Mouse (Mus musculus) urinary bladder, postnatal 25 days (tissue): Measurements from ENCODE around the gene Hbp1.

Experiments
- DNase-seq: peaks from one replicate; pipeline ENCODE4 v3.0.0; 2022; ENCODE audit warnings: low spot score

Gene Hbp1

GRCm38 (mm10) chr12:31905696-31906551 is 44.4 kb downstream of the Hbp1 start:
- no peak for DNase-seq

GRCm38 (mm10) chr12:31900391-31900914 is 49.9 kb downstream of the Hbp1 start:
- no peak for DNase-seq

GRCm38 (mm10) chr12:31897456-31897855 is 52.9 kb downstream of the Hbp1 start:
- DNase-seq: no peak

- no peak for DNase-seq
Measured at GRCm38 (mm10) chr12:31896986-31897385, 53.3 kb downstream of the Hbp1 start.

GRCm38 (mm10) chr12:31896295-31896694 is 54.0 kb downstream of the Hbp1 start:
- DNase-seq: no peak

GRCm38 (mm10) chr12:31895888-31896287 is 54.4 kb downstream of the Hbp1 start:
- no peak for DNase-seq

GRCm38 (mm10) chr12:31895095-31895734 is 55.1 kb downstream of the Hbp1 start:
- DNase-seq: no peak

- DNase-seq: no peak
Measured at GRCm38 (mm10) chr12:31892771-31893170, 57.6 kb downstream of the Hbp1 start.

GRCm38 (mm10) chr12:31892079-31892478 is 58.3 kb downstream of the Hbp1 start:
- no peak for DNase-seq

GRCm38 (mm10) chr12:31890685-31891084 is 59.6 kb downstream of the Hbp1 start:
- no peak for DNase-seq

GRCm38 (mm10) chr12:31885844-31886606 is 64.3 kb downstream of the Hbp1 start:
- DNase-seq: no peak

GRCm38 (mm10) chr12:31885084-31885483 is 65.3 kb downstream of the Hbp1 start:
- no peak for DNase-seq

- DNase-seq: no peak
Measured at GRCm38 (mm10) chr12:31884365-31884764, 66.0 kb downstream of the Hbp1 start.

- no peak for DNase-seq
Measured at GRCm38 (mm10) chr12:31882736-31883135, 67.6 kb downstream of the Hbp1 start.

- DNase-seq: no peak
Measured at GRCm38 (mm10) chr12:31876775-31877174, 73.6 kb downstream of the Hbp1 start.
